Mouse (Mus musculus) kidney, adult 2 months (tissue): ENCODE measurements around the gene Zscan18.

ENCODE experiments used
- CTCF ChIP-seq: fragments of 200-500 bp; conservative IDR thresholded peaks from 2 replicates; pipeline ENCODE4 v1.5.1; 2011; ENCODE audit warnings: low read depth, mild to moderate bottlenecking, control low read depth, low read length, moderate library complexity, mixed read lengths; ENCODE audit not compliant: insufficient read depth, insufficient read length
- POLR2A ChIP-seq: fragments of 200-500 bp; IDR thresholded peaks from one replicate; pipeline ENCODE4 v1.6.1; 2011; ENCODE audit warnings: low read depth, low read length, control low read depth

DNA sequence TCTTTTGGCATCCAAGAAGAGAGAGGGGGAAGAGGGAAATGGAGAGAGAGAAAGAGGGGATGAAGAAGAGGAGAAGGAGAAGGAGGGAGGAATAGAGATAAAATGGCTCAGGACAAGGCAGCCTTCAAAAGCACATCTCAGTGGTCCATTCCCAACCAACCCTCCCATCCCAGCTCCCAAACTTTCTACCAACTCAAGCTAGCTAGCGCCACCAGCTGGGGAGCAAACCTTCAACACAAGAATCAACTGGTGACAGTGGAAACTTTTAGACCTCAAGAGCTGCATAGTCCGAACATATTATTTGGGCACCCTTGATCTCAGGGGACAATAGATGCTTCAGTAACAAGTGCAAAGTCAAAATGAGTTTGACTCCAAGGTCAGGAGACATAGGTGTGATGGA, 5.5 kb downstream of the Zscan18 start:
- TF ChIP-seq CTCF (no peak), POLR2A (no peak)
